Mouse (Mus musculus): ENCODE data around the gene Trappc10.

Gene Trappc10

GRCm38 (mm10) chr10:78165256-78166005 is 79.0 kb downstream of the Trappc10 start:
- Histone ChIP-seq H3K27me3 (ENCODE audit: control insufficient read depth, insufficient read depth, low read length, poor library complexity, severe bottlenecking) (no peaks in the 10 kb centered on the region), H3K36me3 (ENCODE audit: control insufficient read depth, insufficient read depth, low read length, poor library complexity, severe bottlenecking) (peaks cover 3% of the 10 kb centered on the region)
- no peak for DNase-seq (ENCODE audit: low read depth, low spot score)

- no peak for DNase-seq (ENCODE audit: low read depth, low spot score)
- Histone ChIP-seq H3K27me3 (ENCODE audit: control insufficient read depth, insufficient read depth, low read length, poor library complexity, severe bottlenecking) (no peaks in the 10 kb centered on the region), H3K36me3 (ENCODE audit: control insufficient read depth, insufficient read depth, low read length, poor library complexity, severe bottlenecking) (peaks cover 3% of the 10 kb centered on the region)
These were observed 79.7 kb downstream of the Trappc10 start for GRCm38 (mm10) chr10:78164786-78165185.

GRCm38 (mm10) chr10:78163923-78164322 is 80.5 kb downstream of the Trappc10 start:
- peak; percentile 90 for DNase-seq (ENCODE audit: low read depth, low spot score)
- peaks cover 3% of the 10 kb centered on the region for H3K36me3 ChIP-seq (ENCODE audit: control insufficient read depth, insufficient read depth, low read length, poor library complexity, severe bottlenecking)
- no peaks in the 10 kb centered on the region for H3K27me3 ChIP-seq (ENCODE audit: control insufficient read depth, insufficient read depth, low read length, poor library complexity, severe bottlenecking)

GRCm38 (mm10) chr10:78163241-78163640 is 81.2 kb downstream of the Trappc10 start:
- no peak for DNase-seq (ENCODE audit: low read depth, low spot score)
- Histone ChIP-seq H3K36me3 (ENCODE audit: control insufficient read depth, insufficient read depth, low read length, poor library complexity, severe bottlenecking) (peaks cover 3% of the 10 kb centered on the region), H3K27me3 (ENCODE audit: control insufficient read depth, insufficient read depth, low read length, poor library complexity, severe bottlenecking) (no peaks in the 10 kb centered on the region)

- H3K27me3 ChIP-seq (ENCODE audit: control insufficient read depth, insufficient read depth, low read length, poor library complexity, severe bottlenecking), result no peaks in the 10 kb centered on the region
- DNase-seq (ENCODE audit: low read depth, low spot score), result no peak
- H3K36me3 ChIP-seq (ENCODE audit: control insufficient read depth, insufficient read depth, low read length, poor library complexity, severe bottlenecking), result peaks cover 3% of the 10 kb centered on the region
These were observed 81.8 kb downstream of the Trappc10 start for GRCm38 (mm10) chr10:78162646-78163045.

GRCm38 (mm10) chr10:78161096-78161495 is 83.3 kb downstream of the Trappc10 start:
- no peaks in the 10 kb centered on the region for H3K27me3 ChIP-seq (ENCODE audit: control insufficient read depth, insufficient read depth, low read length, poor library complexity, severe bottlenecking)
- DNase-seq (ENCODE audit: low read depth, low spot score), result no peak
- peaks cover 3% of the 10 kb centered on the region for H3K36me3 ChIP-seq (ENCODE audit: control insufficient read depth, insufficient read depth, low read length, poor library complexity, severe bottlenecking)

GRCm38 (mm10) chr10:78160369-78161095 is 83.9 kb downstream of the Trappc10 start:
- Histone ChIP-seq H3K36me3 (ENCODE audit: control insufficient read depth, insufficient read depth, low read length, poor library complexity, severe bottlenecking) (peaks cover 3% of the 10 kb centered on the region), H3K27me3 (ENCODE audit: control insufficient read depth, insufficient read depth, low read length, poor library complexity, severe bottlenecking) (no peaks in the 10 kb centered on the region)
- DNase-seq (ENCODE audit: low read depth, low spot score), result peak; percentile 66

GRCm38 (mm10) chr10:78159906-78160305 is 84.5 kb downstream of the Trappc10 start:
- Histone ChIP-seq H3K27me3 (ENCODE audit: control insufficient read depth, insufficient read depth, low read length, poor library complexity, severe bottlenecking) (no peaks in the 10 kb centered on the region), H3K36me3 (ENCODE audit: control insufficient read depth, insufficient read depth, low read length, poor library complexity, severe bottlenecking) (peaks cover 2% of the 10 kb centered on the region)

GRCm38 (mm10) chr10:78159252-78159878 is 85.1 kb downstream of the Trappc10 start:
- no peaks in the 10 kb centered on the region; the same call in 1 of the 2 replicates for H3K36me3 ChIP-seq (ENCODE audit: control insufficient read depth, insufficient read depth, low read length, poor library complexity, severe bottlenecking)
- peak; percentile 72 for DNase-seq (ENCODE audit: low read depth, low spot score)
- no peaks in the 10 kb centered on the region for H3K27me3 ChIP-seq (ENCODE audit: control insufficient read depth, insufficient read depth, low read length, poor library complexity, severe bottlenecking)

More at GRCm38 (mm10) chr10:78159906-78160305, 84.5 kb downstream of the Trappc10 start:
- peak; percentile 90 for DNase-seq (ENCODE audit: low read depth, low spot score)

- no peak for DNase-seq (ENCODE audit: low read depth, low spot score)
- no peaks in the 10 kb centered on the region for H3K27me3 ChIP-seq (ENCODE audit: control insufficient read depth, insufficient read depth, low read length, poor library complexity, severe bottlenecking)
- H3K36me3 ChIP-seq (ENCODE audit: control insufficient read depth, insufficient read depth, low read length, poor library complexity, severe bottlenecking), result no peaks in the 10 kb centered on the region; the same call in 1 of the 2 replicates
These were observed 86.4 kb downstream of the Trappc10 start for GRCm38 (mm10) chr10:78158041-78158440.

GRCm38 (mm10) chr10:78156926-78157325 is 87.5 kb downstream of the Trappc10 start:
- H3K36me3 ChIP-seq (ENCODE audit: control insufficient read depth, insufficient read depth, low read length, poor library complexity, severe bottlenecking), result no peaks in the 10 kb centered on the region; the same call in 1 of the 2 replicates
- DNase-seq (ENCODE audit: low read depth, low spot score), result no peak

GRCm38 (mm10) chr10:78148834-78149766 is 95.3 kb downstream of the Trappc10 start:
- H3K27me3 ChIP-seq (ENCODE audit: control insufficient read depth, insufficient read depth, low read length, poor library complexity, severe bottlenecking), result no peaks in the 10 kb centered on the region

More at GRCm38 (mm10) chr10:78156926-78157325, 87.5 kb downstream of the Trappc10 start:
- no peaks in the 10 kb centered on the region for H3K27me3 ChIP-seq (ENCODE audit: control insufficient read depth, insufficient read depth, low read length, poor library complexity, severe bottlenecking)

GRCm38 (mm10) chr10:78147908-78148441 is 96.5 kb downstream of the Trappc10 start:
- no peak for DNase-seq (ENCODE audit: low read depth, low spot score)
- H3K36me3 ChIP-seq (ENCODE audit: control insufficient read depth, insufficient read depth, low read length, poor library complexity, severe bottlenecking), result no peaks in the 10 kb centered on the region
- H3K27me3 ChIP-seq (ENCODE audit: control insufficient read depth, insufficient read depth, low read length, poor library complexity, severe bottlenecking), result no peaks in the 10 kb centered on the region

More at GRCm38 (mm10) chr10:78148834-78149766, 95.3 kb downstream of the Trappc10 start:
- H3K36me3 ChIP-seq (ENCODE audit: control insufficient read depth, insufficient read depth, low read length, poor library complexity, severe bottlenecking), result no peaks in the 10 kb centered on the region
- peak; percentile 77 for DNase-seq (ENCODE audit: low read depth, low spot score)

Measured in splenic B cell, adult 2 months (primary cell).